Mouse (Mus musculus) CD4-positive helper T cell, adult 2 months (primary cell): ENCODE measurements around the gene Hnrnph3.

Experiments used
- DNase-seq: peaks from one replicate; pipeline ENCODE4 v3.0.0-alpha.2; 2012; ENCODE audit warnings: low read depth, missing footprints, low spot score

Hnrnph3 gene

GRCm38 (mm10) chr10:63032267-63032666 is 8.2 kb upstream of the Hnrnph3 start:
- DNase-seq = no peak

- DNase-seq = no peak
Measured at GRCm38 (mm10) chr10:63028396-63028795, 4.4 kb upstream of the Hnrnph3 start.

GRCm38 (mm10) chr10:63027376-63028161 is 3.6 kb upstream of the Hnrnph3 start:
- DNase-seq = no peak

GRCm38 (mm10) chr10:63026795-63027160 is 2.8 kb upstream of the Hnrnph3 start:
- no peak for DNase-seq

- DNase-seq = no peak
Measured at GRCm38 (mm10) chr10:63026156-63026794, 2.3 kb upstream of the Hnrnph3 start.

GRCm38 (mm10) chr10:63025491-63026011 is 1.5 kb upstream of the Hnrnph3 start:
- DNase-seq = peak; percentile 17

- peak; percentile 14 for DNase-seq
Measured at GRCm38 (mm10) chr10:63025016-63025415, 999 bp upstream of the Hnrnph3 start.

GRCm38 (mm10) chr10:63024580-63024910 is 528 bp upstream of the Hnrnph3 start:
- DNase-seq = no peak

- peak; percentile 71 for DNase-seq
Measured at GRCm38 (mm10) chr10:63023121-63023748, 782 bp downstream of the Hnrnph3 start.

- no peak for DNase-seq
Measured at GRCm38 (mm10) chr10:63022541-63023120, 1.4 kb downstream of the Hnrnph3 start.

- DNase-seq = no peak
Measured at GRCm38 (mm10) chr10:63021702-63022101, 2.3 kb downstream of the Hnrnph3 start.

- DNase-seq = no peak
Measured at GRCm38 (mm10) chr10:63019304-63019703, 4.7 kb downstream of the Hnrnph3 start.

GRCm38 (mm10) chr10:63014168-63014567 is 9.8 kb downstream of the Hnrnph3 start:
- no peak for DNase-seq

GRCm38 (mm10) chr10:63013476-63013875 is 10.5 kb downstream of the Hnrnph3 start:
- no peak for DNase-seq

- DNase-seq = no peak
Measured at GRCm38 (mm10) chr10:63011556-63011955, 12.5 kb downstream of the Hnrnph3 start.

- no peak for DNase-seq
Measured at GRCm38 (mm10) chr10:63010268-63010667, 13.7 kb downstream of the Hnrnph3 start.

GRCm38 (mm10) chr10:63008193-63008592 is 15.8 kb downstream of the Hnrnph3 start:
- DNase-seq = no peak

- DNase-seq = no peak
Measured at GRCm38 (mm10) chr10:63004556-63004955, 19.5 kb downstream of the Hnrnph3 start.

GRCm38 (mm10) chr10:63003252-63003651 is 20.8 kb downstream of the Hnrnph3 start:
- no peak for DNase-seq

- DNase-seq = no peak
Measured at GRCm38 (mm10) chr10:63000584-63000983, 23.4 kb downstream of the Hnrnph3 start.

- no peak for DNase-seq
Measured at GRCm38 (mm10) chr10:62993991-62994390, 30.0 kb downstream of the Hnrnph3 start.

- no peak for DNase-seq
Measured at GRCm38 (mm10) chr10:62990636-62991035, 33.4 kb downstream of the Hnrnph3 start.
